Mouse (Mus musculus): Measurements from ENCODE around the gene Gcfc2.

GRCm38 (mm10) chr6:81895678-81896230 is 27.7 kb upstream of the Gcfc2 start:
- TF ChIP-seq EP300 (IDR thresholded peaks at IDR 0.05; ENCODE audit: insufficient read depth, low read depth, low read length) (no peak), CTCF (IDR thresholded peaks at IDR 0.05; ENCODE audit: low read depth, low read length) (no peak)
